Mouse (Mus musculus) embryonic facial prominence, embryonic 11.5 days (tissue): ENCODE results near the gene Peli2. TPM values are rescaled to one million over a fixed set of nuclear protein-coding genes. Genes with fewer than 3 reads are reported as not detected.
A peak's percentile ranks its signal among the peaks of the same experiment; 100 is the strongest.

Experiments
- ATAC-seq: fragments of 200-750 bp; cut with Nextera tagmentation; replicated peaks from 2 replicates; pipeline ENCODE4 v1.8.0; 2017; ENCODE audit warnings: low read depth; ENCODE audit not compliant: insufficient number of reproducible peaks, low FRiP score, low TSS enrichment
- DNase-seq: peaks from one replicate; pipeline ENCODE4 v3.0.0-alpha.2; 2015; ENCODE audit warnings: low spot score
- H3K27ac ChIP-seq: fragments of 300-500 bp; sonication (generic); replicated peaks from 2 replicates; pipeline ENCODE4 v1.5.1; 2014; ENCODE audit warnings: mild to moderate bottlenecking, low read depth, low read length, control low read depth
- H3K27me3 ChIP-seq: fragments of 300-500 bp; sonication (generic); 2 replicates; pipeline ENCODE4 v1.6.1; 2014; ENCODE audit warnings: mild to moderate bottlenecking, low read length, moderate library complexity, mixed read lengths; ENCODE audit not compliant: control insufficient read depth, insufficient read depth
- H3K36me3 ChIP-seq: fragments of 300-500 bp; sonication (generic); replicated peaks from 2 replicates; pipeline ENCODE4 v1.6.1; 2014; ENCODE audit warnings: low read depth, mild to moderate bottlenecking, low read length, moderate library complexity, mixed read lengths; ENCODE audit not compliant: control insufficient read depth, insufficient read depth
- H3K4me1 ChIP-seq: fragments of 300-500 bp; sonication (generic); 2 replicates; pipeline ENCODE4 v1.6.1; 2014; ENCODE audit warnings: low read length, mixed read lengths; ENCODE audit not compliant: control insufficient read depth, insufficient read depth
- H3K4me2 ChIP-seq: fragments of 300-500 bp; sonication (generic); 2 replicates; pipeline ENCODE4 v1.6.1; 2014; ENCODE audit warnings: low read depth, mild to moderate bottlenecking, control low read depth, low read length, moderate library complexity
- H3K4me3 ChIP-seq: fragments of 300-500 bp; sonication (generic); 2 replicates; pipeline ENCODE4 v1.5.1; 2014; ENCODE audit warnings: low read depth, low read length, control low read depth
- H3K9ac ChIP-seq: fragments of 300-500 bp; sonication (generic); replicated peaks from 2 replicates; pipeline ENCODE4 v1.6.1; 2014; ENCODE audit warnings: mild to moderate bottlenecking, control low read depth, low read length
- H3K9me3 ChIP-seq: fragments of 300-500 bp; sonication (generic); replicated peaks from 2 replicates; pipeline ENCODE4 v1.6.1; 2016; ENCODE audit warnings: mild to moderate bottlenecking, low read length, inconsistent platforms, mixed read lengths; ENCODE audit not compliant: control insufficient read depth
- WGBS: fragments of 180-500 bp; shearing (Covaris S2); extraction: QIAGEN DNeasy Blood & Tissue Kit; methylation state at CpG from one replicate; pipeline ENCODE4 v1.1.7; 2014; 5-methylcytosine and 5-hydroxymethylcytosine counted together
- polyA plus RNA-seq: library from polyadenylated mRNA; unstranded; fragments of >200 nt; fragmentation: Nextera tagmentation; extraction: Ambion mirVana; gene quantifications from 2 replicates; pipeline ENCODE4 v1.2.1, GENCODE M21; 2014

Gene Peli2
- polyA plus RNA-seq, 1 experiment from 2014 or later = 7.7 TPM

DNA sequence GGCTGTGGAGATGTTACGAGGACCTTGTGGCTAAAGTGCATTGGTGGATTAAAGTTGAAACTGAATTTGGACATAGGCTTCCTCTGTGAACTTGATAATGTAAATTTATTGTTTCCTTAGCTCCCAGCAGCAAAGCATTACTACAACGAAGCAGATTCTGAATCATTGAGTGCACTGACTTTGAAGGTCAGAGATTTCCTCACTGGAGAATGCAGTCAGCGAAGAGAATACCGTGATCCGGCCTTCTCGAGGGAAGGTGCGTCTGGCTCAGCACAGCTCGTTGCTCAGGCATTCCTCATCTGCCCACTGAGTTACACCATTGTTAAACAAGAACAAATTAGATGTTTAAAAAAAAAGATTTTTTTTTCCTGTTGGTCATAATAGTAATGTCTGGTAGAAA is 58.4 kb downstream of the Peli2 start:
- 90% methylated on average over 8 of the region's 8 CpGs for WGBS
- Histone ChIP-seq H3K9me3 (no peaks in the 10 kb centered on the region), H3K4me3 (no peak overlapping the region), H3K27me3 (no peaks in the 10 kb centered on the region), H3K36me3 (no peaks in the 10 kb centered on the region), H3K4me2 (no peak overlapping the region), H3K9ac (no peak overlapping the region), H3K27ac (no peak overlapping the region), H3K4me1 (no peaks in the 10 kb centered on the region)
- ATAC-seq = no peak
- no peak for DNase-seq

DNA sequence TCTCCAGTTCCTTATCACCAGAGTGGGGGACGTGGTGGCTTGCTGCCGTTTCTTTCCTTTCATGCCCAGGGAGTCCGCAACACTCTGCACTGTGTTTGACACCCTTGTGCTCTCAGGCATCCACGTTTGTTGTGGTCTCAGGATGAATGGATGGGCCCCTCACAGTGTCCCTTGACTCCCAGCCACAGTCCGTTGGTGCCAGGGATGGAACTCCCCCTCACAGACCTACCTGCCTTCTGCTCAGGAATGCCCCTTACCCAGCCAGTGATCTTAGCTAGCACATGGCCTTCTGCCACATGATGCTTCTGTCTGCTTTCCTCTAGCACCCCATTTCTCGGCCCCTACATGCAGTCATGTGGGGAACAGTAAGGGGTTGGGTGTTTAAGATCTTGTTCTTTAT is 65.7 kb downstream of the Peli2 start:
- H3K36me3 ChIP-seq = no peaks in the 10 kb centered on the region
- no peak overlapping the region for H3K4me2 ChIP-seq
- H3K4me3 ChIP-seq = no peak overlapping the region
- DNase-seq = no peak
- no peak overlapping the region for H3K27ac ChIP-seq
- no peak overlapping the region for H3K9ac ChIP-seq
- 82% methylated on average over 6 of the region's 6 CpGs for WGBS
- H3K4me1 ChIP-seq = no peaks in the 10 kb centered on the region
- ATAC-seq = no peak
- H3K27me3 ChIP-seq = no peaks in the 10 kb centered on the region
- H3K9me3 ChIP-seq = no peaks in the 10 kb centered on the region

DNA sequence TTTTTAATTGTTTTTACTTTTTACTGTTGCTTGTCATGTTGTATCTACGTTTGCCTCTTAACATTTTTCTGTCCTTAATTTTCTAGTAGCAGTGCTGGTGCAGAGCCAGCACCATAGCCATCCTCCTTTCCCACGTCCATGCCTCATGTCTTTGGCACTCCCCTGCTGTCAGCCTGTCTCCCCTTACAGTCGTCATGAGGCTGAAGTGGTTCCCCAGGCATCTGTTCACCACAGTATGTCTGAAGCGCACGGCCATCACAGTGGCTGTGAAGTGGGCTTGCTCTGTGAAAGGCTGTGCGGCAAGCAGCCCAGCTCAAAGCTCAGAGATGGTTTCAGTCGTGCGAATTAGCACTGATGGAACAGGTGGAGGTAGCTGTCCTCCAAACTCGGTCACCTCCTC is 66.5 kb downstream of the Peli2 start:
- Histone ChIP-seq H3K9me3 (no peaks in the 10 kb centered on the region), H3K27me3 (no peaks in the 10 kb centered on the region), H3K27ac (no peak overlapping the region), H3K36me3 (no peaks in the 10 kb centered on the region), H3K4me1 (no peaks in the 10 kb centered on the region), H3K4me3 (no peak overlapping the region), H3K9ac (no peak overlapping the region), H3K4me2 (no peak overlapping the region)
- DNase-seq = no peak
- ATAC-seq = no peak
- 81% methylated on average over 9 of the region's 9 CpGs for WGBS

DNA sequence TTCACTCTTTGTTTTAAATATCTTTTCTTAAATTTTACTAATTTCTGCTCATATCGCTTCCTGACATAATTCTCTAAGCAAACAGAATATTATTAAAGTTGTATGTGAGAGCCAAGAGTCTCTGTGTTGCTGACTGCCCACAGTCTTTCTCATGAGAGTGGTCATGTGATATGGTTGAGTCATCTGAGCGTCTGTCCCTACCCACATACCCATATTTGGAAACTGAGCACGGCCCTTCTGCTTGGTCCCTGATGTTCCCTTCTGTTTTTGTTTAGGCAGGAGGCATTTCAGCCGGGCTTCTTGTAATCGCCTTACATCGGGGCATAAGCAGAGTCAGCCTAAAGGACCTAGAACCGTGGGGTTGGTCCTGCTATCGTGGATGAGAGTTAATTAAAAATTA is 68.7 kb downstream of the Peli2 start:
- ATAC-seq = 0 out of 2 replicates have a peak, but pooled peaks have one; percentile 65
- Histone ChIP-seq H3K4me3 (no peak overlapping the region), H3K4me2 (no peak overlapping the region), H3K36me3 (no peaks in the 10 kb centered on the region), H3K27ac (no peak overlapping the region), H3K9ac (no peak overlapping the region), H3K27me3 (no peaks in the 10 kb centered on the region), H3K4me1 (no peaks in the 10 kb centered on the region), H3K9me3 (no peaks in the 10 kb centered on the region)
- peak; percentile 63 for DNase-seq
- WGBS = 46% methylated on average over 8 of the region's 8 CpGs

DNA sequence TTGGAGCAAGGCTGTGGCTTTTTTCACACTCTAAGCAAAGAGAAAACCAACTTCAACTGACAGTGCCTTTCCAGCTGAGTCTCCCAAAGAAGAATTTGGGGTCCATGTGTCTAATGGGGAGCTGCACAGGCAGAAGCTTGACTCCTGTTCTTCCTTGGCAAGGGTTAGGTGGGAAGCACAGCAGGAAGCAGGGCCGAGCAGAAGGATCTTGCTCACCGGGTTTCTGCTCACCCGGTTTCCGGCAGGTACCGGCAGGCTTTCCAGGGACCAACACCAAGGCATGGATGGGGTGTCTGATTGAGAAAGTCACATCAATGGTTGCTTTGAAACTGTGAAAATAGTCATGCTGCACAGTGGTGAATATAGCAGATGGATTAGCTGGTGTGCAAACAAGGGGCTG is 70.3 kb downstream of the Peli2 start:
- no peak overlapping the region for H3K27ac ChIP-seq
- no peaks in the 10 kb centered on the region for H3K27me3 ChIP-seq
- no peak overlapping the region for H3K4me3 ChIP-seq
- no peaks in the 10 kb centered on the region for H3K36me3 ChIP-seq
- H3K4me1 ChIP-seq = no peaks in the 10 kb centered on the region
- 98% methylated on average over 5 of the region's 5 CpGs for WGBS
- no peak overlapping the region for H3K9ac ChIP-seq
- no peak for DNase-seq
- ATAC-seq = no peak
- H3K9me3 ChIP-seq = no peaks in the 10 kb centered on the region
- no peak overlapping the region for H3K4me2 ChIP-seq

DNA sequence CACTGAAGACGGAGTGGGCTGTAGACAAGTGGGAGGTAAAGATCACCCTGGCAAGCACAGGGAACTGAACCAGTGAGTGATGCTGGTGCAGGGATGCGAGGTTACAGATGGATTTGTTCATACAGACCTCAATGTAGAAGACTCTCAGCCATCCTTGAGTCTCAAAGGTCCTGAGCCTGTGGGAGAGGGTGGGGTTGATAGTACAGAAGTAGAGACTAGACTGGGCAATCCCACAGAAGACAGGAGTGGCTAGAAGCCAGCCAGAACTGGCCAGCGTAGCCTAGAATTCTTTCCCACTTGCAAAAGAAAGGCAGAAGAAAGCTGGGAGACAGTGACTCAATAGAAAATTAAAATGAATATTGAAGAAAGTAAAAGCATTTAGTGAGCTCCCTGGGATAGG is 71.3 kb downstream of the Peli2 start:
- ATAC-seq (no peak), DNase-seq (no peak)
- H3K4me3 ChIP-seq = no peak overlapping the region
- no peaks in the 10 kb centered on the region for H3K27me3 ChIP-seq
- H3K9me3 ChIP-seq = no peaks in the 10 kb centered on the region
- H3K9ac ChIP-seq = no peak overlapping the region
- no peaks in the 10 kb centered on the region for H3K4me1 ChIP-seq
- 87% methylated on average over 3 of the region's 3 CpGs for WGBS
- H3K27ac ChIP-seq = no peak overlapping the region
- H3K36me3 ChIP-seq = no peaks in the 10 kb centered on the region
- no peak overlapping the region for H3K4me2 ChIP-seq

DNA sequence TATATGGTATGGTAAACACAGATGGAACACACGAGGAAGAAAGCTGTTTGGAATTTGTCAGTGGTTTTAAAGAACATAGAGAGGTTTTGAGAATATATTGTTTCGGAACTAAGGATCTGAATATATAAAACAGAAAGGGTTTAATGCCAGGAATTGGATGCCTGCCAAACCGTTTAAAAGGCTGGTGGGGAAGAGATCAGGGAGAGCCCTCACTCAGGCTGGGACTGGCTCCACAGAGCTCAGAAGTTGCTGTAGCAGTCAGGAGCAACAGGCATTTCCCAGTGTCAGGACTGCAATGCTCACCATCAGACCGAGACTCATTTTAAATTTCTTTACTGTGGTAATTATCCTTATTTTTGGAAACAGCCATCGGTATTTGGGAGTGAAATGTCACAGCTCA is 76.2 kb downstream of the Peli2 start:
- H3K4me2 ChIP-seq = no peak overlapping the region
- no peaks in the 10 kb centered on the region for H3K9me3 ChIP-seq
- ATAC-seq = no peak
- no peak overlapping the region for H3K4me3 ChIP-seq
- DNase-seq = peak; percentile 35
- no peaks in the 10 kb centered on the region for H3K27me3 ChIP-seq
- no peaks in the 10 kb centered on the region for H3K36me3 ChIP-seq
- 62% methylated on average over 5 of the region's 5 CpGs for WGBS
- H3K27ac ChIP-seq = no peak overlapping the region
- no peak overlapping the region for H3K9ac ChIP-seq
- no peaks in the 10 kb centered on the region; the same call in none of the 2 replicates for H3K4me1 ChIP-seq

DNA sequence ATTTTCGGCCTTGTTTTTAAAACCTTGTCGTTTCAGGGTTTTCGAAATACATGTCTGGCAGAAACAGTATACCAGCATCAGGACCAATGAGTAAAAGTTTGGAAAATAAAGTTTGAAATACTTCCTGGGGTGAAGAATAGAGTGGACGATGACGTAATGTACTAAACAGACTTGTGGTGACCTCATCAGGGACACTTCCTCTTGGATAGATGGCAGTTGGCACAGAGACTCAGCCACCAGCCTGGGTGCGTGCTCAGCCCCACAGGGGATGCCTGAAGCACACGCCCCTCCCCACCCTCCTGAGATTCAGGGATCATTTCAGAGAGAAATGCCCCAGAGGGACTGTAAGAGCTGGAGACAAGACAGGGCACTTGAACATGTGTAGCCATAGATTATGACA is 76.7 kb downstream of the Peli2 start:
- Histone ChIP-seq H3K4me3 (no peak overlapping the region), H3K9ac (no peak overlapping the region), H3K27ac (no peak overlapping the region), H3K27me3 (no peaks in the 10 kb centered on the region), H3K36me3 (no peaks in the 10 kb centered on the region), H3K4me2 (no peak overlapping the region), H3K9me3 (no peaks in the 10 kb centered on the region), H3K4me1 (peaks cover 4% of the 10 kb centered on the region)
- DNase-seq = no peak
- no peak for ATAC-seq
- 81% methylated on average over 7 of the region's 7 CpGs for WGBS
